Mouse (Mus musculus) brain, embryonic 14.5 days (tissue): ENCODE results near the gene Slc26a9.

ENCODE experiments used
- CTCF ChIP-seq: fragments of 200-500 bp; IDR thresholded peaks from 2 replicates; pipeline ENCODE4 v1.5.1; 2012; ENCODE audit warnings: inconsistent platforms, mild to moderate bottlenecking, moderate library complexity, borderline replicate concordance; ENCODE audit not compliant: insufficient read depth, insufficient read length; ENCODE audit errors: extremely low read depth
- POLR2A ChIP-seq: fragments of 200-500 bp; IDR thresholded peaks from 2 replicates; pipeline ENCODE4 v1.6.1; 2012; ENCODE audit warnings: mild to moderate bottlenecking, inconsistent platforms, borderline replicate concordance; ENCODE audit not compliant: poor library complexity, insufficient read depth, insufficient read length, severe bottlenecking; ENCODE audit errors: extremely low read depth

GRCm38 (mm10) chr1:131812006-131812405 is 68.2 kb downstream of the Slc26a9 start:
- TF ChIP-seq CTCF (no peak), POLR2A (no peak)
